Mouse (Mus musculus): Measurements from ENCODE around the gene Melk.

The Melk gene

DNA sequence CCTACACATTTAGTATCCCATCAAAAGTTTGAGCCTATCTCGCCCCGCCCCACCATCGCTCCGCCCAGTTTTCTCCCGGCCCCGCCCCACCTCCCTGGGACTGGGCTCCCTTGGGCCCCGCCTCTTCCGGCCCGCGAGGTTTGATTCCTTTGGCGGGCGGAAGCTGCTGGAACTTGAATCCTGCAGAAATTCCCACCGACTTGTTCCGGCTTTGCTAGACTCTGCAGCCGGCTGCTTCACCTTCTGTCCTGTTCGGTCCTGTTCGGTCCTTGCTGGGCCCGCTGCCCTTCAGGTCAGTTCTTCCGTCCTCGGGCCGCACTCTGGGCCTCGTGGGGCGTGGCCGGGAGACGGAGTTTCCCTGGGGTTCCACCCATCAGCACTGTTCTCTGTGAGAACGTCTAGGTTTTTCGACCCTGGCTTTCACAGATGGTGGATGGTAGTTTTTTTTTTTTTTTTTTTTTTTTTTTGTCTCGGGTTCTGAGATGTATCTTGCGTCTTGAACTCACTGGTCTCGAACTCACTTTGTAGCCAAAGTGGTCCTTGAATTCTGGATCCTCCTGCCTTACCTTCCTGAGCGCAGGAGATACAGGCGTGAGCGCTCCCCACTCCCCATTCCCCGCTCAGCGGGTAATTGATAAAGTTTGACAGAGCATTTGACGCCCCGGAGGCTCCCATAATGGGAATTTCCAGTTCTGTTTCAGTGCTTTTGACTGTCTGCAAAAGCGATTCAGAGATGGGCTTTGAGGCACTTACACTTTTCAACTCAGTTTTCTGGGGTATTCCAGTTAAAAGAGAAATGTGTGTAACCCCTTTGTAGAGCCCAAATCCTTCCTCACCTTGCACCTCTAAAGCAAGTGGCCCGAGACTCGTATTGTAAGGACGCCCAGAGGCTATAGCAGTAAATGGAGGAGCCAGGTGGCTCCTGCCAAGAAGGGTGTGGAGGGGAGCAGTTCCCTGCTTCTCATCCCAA is at the start of gene Melk:
Gene Melk (plus strand): TSS at position 96 of the 970 bp plus-strand sequence.
- peak; percentile 88 for DNase-seq (ENCODE audit: low spot score)

- DNase-seq (ENCODE audit: low spot score) = no peak
Measured at GRCm38 (mm10) chr4:44251521-44251920, 49.2 kb upstream of the Melk start.

DNA sequence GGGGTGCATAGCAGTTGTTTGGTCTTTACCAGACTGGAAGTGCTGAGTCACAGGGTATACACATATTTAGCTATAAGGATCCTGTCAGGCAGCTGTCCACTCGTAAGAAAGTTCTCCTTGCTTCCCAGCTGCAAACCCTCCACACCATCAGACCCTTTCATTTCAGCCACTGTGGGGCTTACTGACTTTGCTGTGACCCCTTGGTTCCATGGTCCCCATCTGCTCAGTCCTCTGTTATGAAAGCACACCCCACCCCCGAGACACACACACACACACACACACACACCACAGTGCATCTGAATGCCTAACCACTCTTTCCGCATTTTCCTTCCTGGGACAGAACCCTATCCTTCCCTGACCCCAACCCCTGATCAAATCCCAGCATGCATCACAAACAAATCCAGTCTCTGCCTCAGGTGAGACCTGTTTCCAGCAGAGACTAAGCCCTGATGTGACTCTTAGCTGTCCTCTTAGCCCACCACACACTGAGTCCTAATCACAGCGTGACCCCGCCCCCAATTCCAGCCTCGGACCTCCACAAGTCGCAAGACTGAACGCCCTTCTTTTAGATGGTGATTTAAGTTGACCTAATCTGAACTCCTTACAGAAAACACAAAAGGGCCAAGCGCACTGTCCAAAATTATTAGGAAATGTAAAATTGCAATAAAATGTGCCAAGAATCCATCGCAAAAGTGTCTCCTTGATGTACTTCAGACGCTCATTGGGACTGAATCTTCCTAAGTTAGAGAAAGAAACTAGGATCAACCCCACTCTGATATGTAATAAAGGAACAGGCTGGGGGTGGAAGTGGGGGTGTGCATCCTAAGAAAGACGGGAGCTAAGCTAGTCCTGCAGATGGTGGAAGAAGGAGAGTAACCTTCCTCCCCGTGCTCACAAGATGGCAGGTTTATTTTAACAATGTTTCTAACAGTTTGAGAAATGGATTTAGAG is 48.4 kb upstream of the Melk start:
- DNase-seq (ENCODE audit: low spot score) = no peak

DNA sequence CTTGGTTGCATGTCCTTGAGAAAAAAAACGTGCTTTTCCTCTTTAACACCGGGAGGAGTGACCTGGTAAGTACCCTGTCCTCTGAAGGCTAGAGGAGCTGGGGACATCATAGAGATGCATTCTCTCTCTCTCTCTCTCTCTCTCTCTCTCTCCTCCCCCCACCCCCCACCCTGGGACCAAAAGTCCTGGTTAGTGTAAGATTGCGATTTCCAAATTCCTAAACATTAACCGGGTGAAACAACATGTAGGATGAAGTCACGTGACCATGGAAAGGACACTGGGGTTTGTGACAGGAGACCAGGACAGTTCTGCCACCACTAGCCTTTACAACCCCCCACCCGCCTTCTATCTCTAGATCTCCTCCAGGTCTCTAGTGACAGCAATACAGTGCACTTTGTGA is 47.5 kb upstream of the Melk start:
- DNase-seq (ENCODE audit: low spot score) = no peak

GRCm38 (mm10) chr4:44254579-44254978 is 46.1 kb upstream of the Melk start:
- DNase-seq (ENCODE audit: low spot score) = no peak

- no peak for DNase-seq (ENCODE audit: low spot score)
Measured at GRCm38 (mm10) chr4:44259126-44259525, 41.5 kb upstream of the Melk start.

GRCm38 (mm10) chr4:44260244-44260643 is 40.4 kb upstream of the Melk start:
- peak; percentile 18 for DNase-seq (ENCODE audit: low spot score)

- no peak for DNase-seq (ENCODE audit: low spot score)
Measured at GRCm38 (mm10) chr4:44265500-44265899, 35.2 kb upstream of the Melk start.

DNA sequence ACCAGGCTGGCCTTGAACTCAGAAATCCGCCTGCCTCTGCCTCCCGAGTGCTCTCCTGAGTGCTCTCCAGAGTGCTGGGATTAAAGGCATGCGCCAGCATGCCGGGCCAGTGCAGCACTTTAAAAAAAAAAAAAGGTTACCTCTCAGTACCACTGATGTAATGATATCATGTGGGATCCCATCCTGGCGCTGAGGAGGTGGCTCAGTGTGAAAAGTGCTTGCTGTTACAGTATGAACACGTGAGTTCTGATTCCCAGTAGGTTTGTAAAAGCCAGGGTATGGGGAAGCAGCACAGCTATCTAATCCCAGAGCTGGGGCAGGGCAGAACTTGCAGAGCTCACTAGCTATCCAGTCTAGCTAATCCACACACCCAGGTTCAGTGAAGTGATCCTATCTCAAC is 33.2 kb upstream of the Melk start:
- no peak for DNase-seq (ENCODE audit: low spot score)

- DNase-seq (ENCODE audit: low spot score) = no peak
Measured at GRCm38 (mm10) chr4:44269376-44269817, 31.3 kb upstream of the Melk start.

DNA sequence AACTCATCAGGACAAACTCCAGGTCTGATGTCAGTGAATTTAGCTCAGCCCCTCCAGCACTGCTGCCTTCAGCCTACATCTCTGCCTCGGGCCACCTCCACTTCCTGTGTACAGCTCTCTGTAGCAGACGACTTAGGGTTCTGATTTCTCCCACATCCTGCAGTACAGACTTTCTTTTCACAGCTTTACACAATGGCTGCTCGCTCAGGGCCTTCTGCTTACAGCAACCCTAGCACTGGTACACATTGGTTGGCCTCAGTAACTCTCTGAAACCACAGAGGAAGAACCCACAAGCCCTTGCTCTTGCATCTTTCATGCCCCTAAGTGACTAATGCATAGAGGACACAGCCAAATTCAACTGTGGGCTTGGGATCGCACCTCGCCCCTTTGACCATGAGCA is 29.5 kb upstream of the Melk start:
- no peak for DNase-seq (ENCODE audit: low spot score)

DNA sequence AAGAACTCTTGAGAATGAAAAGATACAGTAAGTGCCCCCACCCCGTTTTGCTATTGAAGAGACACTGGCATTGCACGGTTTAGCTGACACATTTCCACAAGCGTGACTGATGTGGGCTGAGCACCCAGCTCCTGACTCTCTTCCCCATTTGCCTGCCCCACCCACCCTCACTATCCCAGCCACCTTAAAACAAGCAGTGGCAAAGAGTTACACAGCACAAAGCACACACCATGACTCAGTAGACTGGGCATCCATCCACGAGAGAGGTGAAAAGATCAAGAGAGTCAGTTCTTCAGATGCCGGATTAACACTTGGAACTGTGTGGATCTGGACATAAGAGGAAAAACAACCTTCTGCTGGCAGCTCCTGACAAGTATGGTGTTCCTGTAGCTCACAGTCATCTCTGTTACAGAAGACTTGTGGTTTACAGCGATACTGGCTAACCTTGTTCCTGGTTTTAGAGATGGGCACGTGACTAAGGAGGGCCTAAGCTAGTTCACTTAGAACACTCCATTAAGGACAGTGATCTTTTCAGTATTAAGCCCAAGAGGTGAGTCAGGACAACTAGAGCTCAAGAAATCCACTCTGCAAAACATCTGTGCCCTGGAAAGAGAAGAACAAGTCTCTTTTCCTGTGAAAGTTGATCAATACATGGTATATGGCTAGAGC is 18.9 kb upstream of the Melk start:
- no peak for DNase-seq (ENCODE audit: low spot score)

- no peak for DNase-seq (ENCODE audit: low spot score)
Measured at GRCm38 (mm10) chr4:44292534-44292933, 8.1 kb upstream of the Melk start.

GRCm38 (mm10) chr4:44295837-44296236 is 4.8 kb upstream of the Melk start:
- no peak for DNase-seq (ENCODE audit: low spot score)

GRCm38 (mm10) chr4:44306585-44306984 is 5.9 kb downstream of the Melk start:
- DNase-seq (ENCODE audit: low spot score) = no peak

GRCm38 (mm10) chr4:44310429-44310828 is 9.8 kb downstream of the Melk start:
- no peak for DNase-seq (ENCODE audit: low spot score)

DNA sequence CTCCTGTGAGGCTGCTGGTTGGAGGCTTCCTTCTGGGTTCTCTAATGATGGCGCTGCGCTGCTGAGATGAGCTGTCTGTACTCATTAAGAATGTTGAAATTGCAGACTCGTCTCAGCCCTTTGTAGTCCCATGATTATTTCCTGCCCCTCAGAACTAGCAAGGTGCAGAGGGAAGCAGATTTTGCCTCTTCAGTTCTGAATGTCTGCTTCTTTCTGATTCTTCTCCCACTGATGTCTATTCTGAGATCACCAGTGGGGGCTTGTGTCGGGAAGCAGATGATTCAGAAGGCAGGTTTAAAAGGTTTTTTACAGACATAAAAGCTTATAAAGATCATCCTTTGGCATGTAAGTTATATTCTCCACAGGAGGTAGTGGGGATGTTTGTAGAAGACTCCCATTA is 10.2 kb downstream of the Melk start:
- no peak for DNase-seq (ENCODE audit: low spot score)

- DNase-seq (ENCODE audit: low spot score) = no peak
Measured at GRCm38 (mm10) chr4:44316270-44316809, 15.7 kb downstream of the Melk start.

DNA sequence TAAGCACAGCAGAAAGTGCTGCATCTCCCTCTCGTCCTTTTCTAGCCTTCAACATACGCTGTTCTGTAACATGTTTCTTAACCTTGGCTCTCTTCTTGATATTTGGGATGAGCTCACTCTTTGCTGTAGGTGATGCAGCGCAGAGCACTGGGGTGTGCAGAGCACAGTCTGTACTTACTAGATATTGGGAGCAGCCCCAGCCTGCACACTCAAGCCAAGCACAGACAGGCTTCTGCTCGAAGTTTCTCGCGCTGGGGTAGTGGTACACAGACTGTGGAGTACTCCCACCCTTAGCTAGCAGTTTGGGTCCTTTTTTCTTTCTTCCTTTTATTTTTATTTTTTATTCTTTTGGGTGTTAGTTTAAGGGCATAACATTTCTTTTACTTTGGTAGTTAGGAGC is 19.8 kb downstream of the Melk start:
- no peak for DNase-seq (ENCODE audit: low spot score)

DNA sequence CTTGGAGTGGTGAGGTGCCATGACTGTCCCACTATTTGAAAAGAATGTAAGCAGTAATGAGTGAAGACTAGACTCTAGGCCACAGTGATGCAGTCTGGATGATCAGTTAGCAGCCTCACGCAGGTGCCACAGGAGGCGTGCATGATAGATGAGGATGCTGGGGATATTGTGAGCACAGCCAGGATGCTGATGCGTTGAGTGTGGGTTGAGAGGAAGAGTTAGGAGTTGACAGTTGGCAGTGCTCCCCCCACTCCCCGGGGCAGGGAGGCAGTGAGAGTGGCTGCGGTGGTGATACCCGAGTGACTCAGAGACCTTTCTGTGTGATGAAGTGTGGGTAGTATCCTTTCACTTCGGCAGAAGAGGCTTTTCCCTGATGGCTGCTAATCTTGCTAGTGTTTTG is 21.4 kb downstream of the Melk start:
- DNase-seq (ENCODE audit: low spot score) = no peak

- DNase-seq (ENCODE audit: low spot score) = no peak
Measured at GRCm38 (mm10) chr4:44325453-44325852, 24.8 kb downstream of the Melk start.

DNA sequence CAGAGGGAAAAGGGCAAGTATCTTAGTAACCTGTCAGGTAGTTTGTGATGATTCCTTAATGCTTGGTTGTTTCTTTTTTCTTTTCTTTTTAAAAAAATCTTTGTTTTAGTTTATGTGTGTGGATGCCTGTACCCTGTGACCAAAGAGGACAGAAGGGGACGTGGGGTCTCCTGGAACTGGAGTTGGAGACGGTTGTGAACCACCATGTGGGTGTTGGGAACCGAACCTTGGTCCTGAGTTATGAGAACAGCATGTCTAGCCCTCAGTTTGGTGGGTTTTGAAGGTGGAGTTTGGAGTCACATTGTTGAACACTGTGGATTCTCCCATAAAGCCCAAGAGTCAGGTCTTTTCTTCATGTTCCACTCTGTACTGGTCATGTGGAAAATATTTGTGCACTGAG is 26.0 kb downstream of the Melk start:
- DNase-seq (ENCODE audit: low spot score) = no peak
